Mouse (Mus musculus): ENCODE measurements around the gene Tas2r144. TPM values are rescaled to one million over a fixed set of nuclear protein-coding genes. Genes with fewer than 3 reads are reported as not detected.

The Tas2r144 gene
- polyA plus RNA-seq, 1 experiment from 2014 or later = not detected

Other genes with a start within 250 kb of the Tas2r144 start
- not detected in 2 replicates for gene Sval3, start 247.2 kb upstream of the Tas2r144 start, polyA plus RNA-seq (2016; fragmentation: Nextera tagmentation; extraction: Ambion mirVana)
- not detected in 2 replicates for gene Sva, start 176.9 kb upstream of the Tas2r144 start, polyA plus RNA-seq (2016; fragmentation: Nextera tagmentation; extraction: Ambion mirVana)
- not detected in 2 replicates for gene Tas2r139, start 74.4 kb upstream of the Tas2r144 start, polyA plus RNA-seq (2016; fragmentation: Nextera tagmentation; extraction: Ambion mirVana)
- 10.4 and 11.4 TPM in 2 replicates for gene Gstk1, start 30.6 kb downstream of the Tas2r144 start, polyA plus RNA-seq (2016; fragmentation: Nextera tagmentation; extraction: Ambion mirVana)
- gene Tmem139, start 46.6 kb downstream of the Tas2r144 start, polyA plus RNA-seq (2016; fragmentation: Nextera tagmentation; extraction: Ambion mirVana) = 0.26 TPM in 1 of 2 replicates, not detected in the other
- gene Casp2, start 49.7 kb downstream of the Tas2r144 start, polyA plus RNA-seq (2016; fragmentation: Nextera tagmentation; extraction: Ambion mirVana) = 76.0 and 79.5 TPM in 2 replicates
- gene Clcn1, start 71.4 kb downstream of the Tas2r144 start, polyA plus RNA-seq (2016; fragmentation: Nextera tagmentation; extraction: Ambion mirVana) = 1.3 and 1.8 TPM in 2 replicates
- 4.2 and 4.9 TPM in 2 replicates for gene Fam131b, start 109.3 kb downstream of the Tas2r144 start, polyA plus RNA-seq (2016; fragmentation: Nextera tagmentation; extraction: Ambion mirVana)
- gene Zyx, start 134.3 kb downstream of the Tas2r144 start, polyA plus RNA-seq (2016; fragmentation: Nextera tagmentation; extraction: Ambion mirVana) = 66.7 and 71.5 TPM in 2 replicates
- gene Epha1, start 157.9 kb downstream of the Tas2r144 start, polyA plus RNA-seq (2016; fragmentation: Nextera tagmentation; extraction: Ambion mirVana) = 0.81 and 1.3 TPM in 2 replicates
- gene Tas2r143, start 184.9 kb downstream of the Tas2r144 start, polyA plus RNA-seq (2016; fragmentation: Nextera tagmentation; extraction: Ambion mirVana) = not detected in 2 replicates
- gene Tas2r135, start 190.1 kb downstream of the Tas2r144 start, polyA plus RNA-seq (2016; fragmentation: Nextera tagmentation; extraction: Ambion mirVana) = not detected in 2 replicates
- gene Tas2r126, start 219.2 kb downstream of the Tas2r144 start, polyA plus RNA-seq (2016; fragmentation: Nextera tagmentation; extraction: Ambion mirVana) = not detected in 2 replicates
- not detected in 2 replicates for gene Olfr458, start 249.9 kb downstream of the Tas2r144 start, polyA plus RNA-seq (2016; fragmentation: Nextera tagmentation; extraction: Ambion mirVana)